Mouse (Mus musculus): ENCODE measurements around the gene 2010106E10Rik.

2010106E10Rik gene

DNA sequence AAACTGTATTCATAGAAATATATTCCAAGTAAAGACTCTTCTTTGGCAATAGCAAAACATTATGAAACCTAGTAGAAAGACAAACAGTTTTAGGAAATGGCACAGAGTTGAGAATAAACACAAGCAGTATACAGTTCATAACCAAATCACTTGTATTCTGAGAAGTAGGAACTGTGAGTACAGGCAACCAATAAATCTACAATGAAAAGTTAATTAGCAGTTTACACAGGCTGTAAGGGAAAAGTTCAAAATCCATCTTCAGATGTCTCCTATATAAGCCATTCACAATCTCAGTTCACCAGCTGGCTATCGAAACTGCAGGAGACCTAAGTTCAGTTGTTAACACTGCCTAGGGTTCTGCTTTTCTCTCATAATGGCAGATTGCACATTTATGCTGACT is at the start of gene 2010106E10Rik:
TSS of gene 2010106E10Rik (plus strand) at position 301 of the 400 bp plus-strand sequence.
- no peak for DNase-seq (ENCODE audit: low spot score in 2 of 2)

DNA sequence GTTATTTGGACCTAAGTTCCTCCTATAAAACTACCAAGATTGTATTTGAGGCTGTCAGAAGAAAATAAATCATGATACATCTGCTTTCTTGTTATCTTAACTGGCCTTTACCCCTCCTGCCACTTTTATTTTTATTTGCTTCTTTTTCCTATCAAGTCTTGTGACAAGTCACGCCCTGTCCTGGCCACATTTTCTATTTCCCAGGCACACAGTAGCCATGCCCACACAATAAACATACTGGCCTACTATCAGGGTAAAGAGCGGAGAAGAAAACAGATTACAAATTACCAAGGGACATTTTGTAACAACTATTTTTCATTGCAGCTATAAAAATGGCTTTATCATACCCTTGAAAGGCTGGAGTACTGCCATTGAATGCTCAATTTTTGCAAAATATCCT is 10.6 kb downstream of the 2010106E10Rik start:
- no peak for DNase-seq (ENCODE audit: low spot score in 2 of 2)

- DNase-seq (ENCODE audit: low spot score in 2 of 2) = no peak
Measured at GRCm38 (mm10) chrX:112524755-112525154, 29.7 kb downstream of the 2010106E10Rik start.

- no peak for DNase-seq (ENCODE audit: low spot score in 2 of 2)
Measured at GRCm38 (mm10) chrX:112543115-112543514, 48.0 kb downstream of the 2010106E10Rik start.

GRCm38 (mm10) chrX:112567716-112568115 is 72.6 kb downstream of the 2010106E10Rik start:
- no peak for DNase-seq (ENCODE audit: low spot score in 2 of 2)

DNA sequence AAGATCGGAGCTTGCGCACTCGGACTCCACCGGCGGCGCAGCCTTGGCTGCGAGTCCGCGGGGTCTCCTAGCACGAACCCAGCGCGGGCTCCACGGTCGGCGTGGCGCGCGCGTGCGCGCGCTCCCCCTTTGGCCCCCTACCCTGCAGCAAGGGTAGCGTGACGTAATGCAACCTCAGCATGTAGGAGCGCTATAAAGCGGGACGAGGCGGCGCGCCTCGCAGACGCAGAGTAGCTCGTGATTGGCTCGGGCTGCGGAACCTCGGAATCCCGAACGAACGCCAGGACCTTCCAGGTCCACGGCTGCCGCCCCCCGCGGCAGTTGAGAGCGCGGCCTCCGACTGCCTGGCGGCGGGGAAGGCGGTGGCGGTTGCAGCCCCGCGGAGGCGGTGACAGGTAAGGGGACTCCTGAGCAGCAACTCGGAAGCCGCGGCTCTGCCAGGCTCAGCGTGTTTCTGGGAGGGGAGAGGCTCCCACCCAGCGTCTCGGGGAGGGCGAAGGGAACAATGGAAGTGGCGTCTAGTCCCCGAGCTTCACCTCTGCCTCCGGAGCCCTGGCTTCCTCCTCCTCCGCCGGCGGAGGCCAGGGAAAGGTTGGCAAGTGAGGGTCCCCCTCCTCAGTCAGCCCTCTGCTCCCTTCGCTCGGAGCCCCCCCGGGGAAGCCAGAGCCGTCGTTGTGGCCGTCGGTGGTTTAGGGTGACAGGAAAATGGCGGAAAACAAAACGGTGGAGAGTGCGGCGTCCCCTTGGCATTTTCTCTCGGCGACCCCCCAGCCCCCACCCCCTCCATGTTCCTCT is 105.6 kb downstream of the 2010106E10Rik start, which contains the start of gene Zfp711:
TSS of gene Zfp711 (plus strand) at position 16 of the 795 bp plus-strand sequence.
- DNase-seq (ENCODE audit: low spot score in 2 of 2) = peak in 1 of 2 experiments; percentile 10

- no peak for DNase-seq (ENCODE audit: low spot score in 2 of 2)
Measured at GRCm38 (mm10) chrX:112601306-112602120, 106.4 kb downstream of the 2010106E10Rik start.
